Mouse (Mus musculus) heart, postnatal 36 days (tissue): Measurements from ENCODE around the gene Fars2. TPM values are rescaled to one million over a fixed set of nuclear protein-coding genes. Genes with fewer than 3 reads are reported as not detected.

Experiments used
- DNase-seq, 2 experiments: peaks; one replicate each; pipeline ENCODE4 v3.0.0; 2021 to 2022
- intact Hi-C: fragments of 180-260 bp; cut with DNase I; formaldehyde crosslinking; loops from one replicate; pipeline ENCODE4 v1.15.1; 2025
- total RNA-seq, 2 experiments: library from RNA; stranded (reverse); gene quantifications; 2 replicates each; pipeline ENCODE4 v1.2.3; 2021

Fars2 gene
- total RNA-seq, 2 experiments from 2014 or later = 79.2 to 87.6 TPM

DNA sequence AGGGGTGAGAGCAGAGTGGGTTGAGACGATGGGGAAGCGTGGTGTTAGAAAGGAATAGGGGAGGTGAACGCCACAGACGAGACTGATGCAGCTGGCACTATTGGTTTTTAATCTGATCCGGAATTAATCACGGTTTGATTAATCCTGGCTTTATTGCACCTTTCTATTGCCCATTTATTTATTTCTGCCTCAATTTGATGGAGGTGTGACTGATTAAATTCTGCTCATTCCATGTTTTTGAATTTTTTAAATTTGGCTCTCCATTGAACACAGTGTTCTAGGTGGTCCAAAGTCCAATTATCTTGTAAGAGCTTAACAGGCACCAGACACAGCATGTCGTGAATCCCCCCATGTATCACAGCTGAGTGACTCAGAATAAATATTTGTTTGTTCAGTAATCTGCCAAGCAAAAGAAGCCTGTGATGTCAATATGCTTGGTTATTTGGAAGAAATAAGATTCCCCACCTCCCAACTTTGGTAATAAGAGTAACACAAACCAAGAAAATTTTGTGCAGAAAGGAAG, 166.4 kb downstream of the Fars2 start:
- DNase-seq = no peak
- intact Hi-C loops = loop anchor here (2.0 to 10.0 kb wide), 4 partner anchors 266 to 1029 kb away; partner anchors contain the start of gene Nrn1

DNA sequence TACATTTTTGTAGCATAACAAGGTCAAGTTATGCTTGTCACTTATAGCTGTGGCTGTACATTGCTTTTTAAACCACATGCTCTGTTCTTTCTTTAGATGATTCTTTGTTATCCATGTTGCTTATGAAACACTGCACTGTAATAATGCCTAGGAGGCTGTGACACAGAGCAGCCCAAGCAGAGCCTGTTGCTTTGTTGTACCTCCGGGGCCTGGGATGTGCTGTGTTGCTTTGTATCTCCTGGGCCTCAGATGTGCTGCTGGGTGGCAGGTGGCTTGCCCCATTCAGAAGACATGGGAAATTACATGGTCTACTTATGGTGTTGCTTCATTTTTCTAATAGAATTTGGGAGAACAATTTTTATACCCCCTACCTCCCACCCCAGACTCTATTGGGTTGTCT, 166.9 kb downstream of the Fars2 start:
- no peak for DNase-seq
- intact Hi-C loops = loop anchor here (5.0 to 10.0 kb wide), 3 partner anchors 267 to 451 kb away; partner anchors contain the start of gene Nrn1

DNA sequence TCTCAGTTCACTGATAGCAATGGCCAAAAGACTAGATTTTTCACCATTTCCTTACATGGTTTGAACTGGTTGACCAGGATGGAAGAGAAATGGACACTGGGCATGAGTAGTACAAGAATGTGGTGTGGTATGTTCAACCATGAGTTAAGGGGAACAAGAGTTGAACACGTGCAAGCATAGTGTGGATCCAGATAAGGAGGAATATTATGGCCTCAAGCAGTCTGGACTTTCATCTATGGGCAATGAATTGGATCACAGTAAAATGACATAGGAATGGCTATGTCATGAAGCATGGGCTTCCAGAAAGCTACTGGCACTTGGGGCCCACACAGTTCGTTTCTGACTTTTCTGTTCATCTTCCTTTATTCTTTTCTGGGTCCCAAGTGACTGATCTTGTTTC, 168.0 kb downstream of the Fars2 start:
- no peak for DNase-seq
- intact Hi-C loops = loop anchor here (10.0 kb wide), 1 partner anchor 450 kb away; the partner anchor contains the start of gene Nrn1

DNA sequence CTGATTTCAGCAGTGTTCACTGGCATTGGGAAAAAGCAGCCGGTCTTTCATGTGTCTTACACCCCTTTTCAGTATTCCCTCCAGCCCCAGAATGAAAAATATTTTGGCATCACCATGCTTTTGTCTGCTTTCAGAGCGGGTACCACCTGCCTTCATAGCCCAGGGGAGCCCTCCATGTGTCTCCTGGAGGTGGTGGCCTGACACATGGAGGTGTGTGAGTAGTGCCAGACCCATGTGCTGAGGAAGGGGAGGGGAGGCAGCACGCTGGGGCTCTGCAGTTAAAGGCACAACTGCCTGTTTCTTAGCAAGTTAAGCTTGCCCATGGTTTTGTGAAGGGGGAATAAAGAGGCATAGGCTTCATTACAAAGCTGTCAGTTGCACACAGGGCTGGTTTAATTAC, 176.3 kb downstream of the Fars2 start:
- intact Hi-C loops = no loop called here
- DNase-seq = no peak

DNA sequence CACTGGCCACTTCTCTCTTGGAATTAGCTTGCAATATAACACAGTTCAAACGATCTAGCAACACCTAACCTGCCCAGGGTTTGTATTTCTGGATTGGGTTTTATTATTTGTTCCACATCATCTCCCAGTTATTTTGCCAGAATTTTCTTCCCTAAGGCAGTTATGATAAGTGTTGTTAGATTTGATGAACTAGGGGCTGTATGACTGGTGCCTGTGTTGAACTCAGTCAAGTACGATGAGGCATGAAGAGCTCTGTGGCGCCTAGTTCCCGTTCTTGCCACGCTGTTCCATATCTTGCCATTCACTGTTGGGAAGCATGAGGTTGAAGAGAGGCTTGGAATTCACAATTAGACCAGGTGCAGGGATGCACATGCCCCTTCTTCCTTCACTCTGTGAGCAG, 177.3 kb downstream of the Fars2 start:
- intact Hi-C loops = no loop called here
- no peak for DNase-seq

DNA sequence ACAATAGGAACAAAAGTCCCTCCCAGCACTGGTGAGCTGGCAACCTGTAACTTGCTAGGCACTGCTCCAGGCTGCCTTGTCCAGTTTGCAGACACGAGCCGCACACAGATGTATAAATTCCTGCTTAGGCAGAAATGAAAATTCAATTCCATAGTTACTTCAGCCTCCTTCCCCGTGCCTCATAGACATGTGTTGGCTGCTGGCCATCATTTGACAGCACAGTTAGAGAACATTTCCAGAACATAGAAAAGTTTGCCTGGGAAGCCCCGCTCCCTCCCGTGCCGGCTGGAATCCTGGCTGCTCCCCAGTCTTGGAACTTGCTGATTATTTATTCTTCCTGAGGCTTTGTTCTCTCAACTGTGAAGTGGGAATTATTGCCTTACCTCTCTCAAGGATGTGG, 178.6 kb downstream of the Fars2 start:
- intact Hi-C loops = no loop called here
- peak; percentile 52 to 57 for DNase-seq

DNA sequence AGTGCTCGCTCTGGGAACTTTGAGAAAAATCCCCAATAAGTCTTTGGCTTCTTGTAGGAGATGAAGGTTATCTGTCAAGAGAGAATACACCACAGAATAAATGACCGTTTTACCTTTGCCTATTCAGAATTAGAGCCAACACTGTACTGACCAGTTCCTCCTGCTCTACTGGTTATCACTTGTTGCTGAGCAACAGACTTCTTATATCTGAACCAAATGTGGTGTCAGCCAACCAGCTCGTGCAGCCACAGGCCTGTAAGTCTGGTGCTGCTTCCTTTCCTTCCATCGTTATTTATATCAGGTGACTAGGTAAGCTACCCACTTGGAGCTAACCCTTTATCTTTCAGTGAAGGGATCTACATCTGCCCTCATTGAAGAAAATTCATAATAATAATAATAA, 179.4 kb downstream of the Fars2 start:
- intact Hi-C loops = no loop called here
- no peak for DNase-seq

DNA sequence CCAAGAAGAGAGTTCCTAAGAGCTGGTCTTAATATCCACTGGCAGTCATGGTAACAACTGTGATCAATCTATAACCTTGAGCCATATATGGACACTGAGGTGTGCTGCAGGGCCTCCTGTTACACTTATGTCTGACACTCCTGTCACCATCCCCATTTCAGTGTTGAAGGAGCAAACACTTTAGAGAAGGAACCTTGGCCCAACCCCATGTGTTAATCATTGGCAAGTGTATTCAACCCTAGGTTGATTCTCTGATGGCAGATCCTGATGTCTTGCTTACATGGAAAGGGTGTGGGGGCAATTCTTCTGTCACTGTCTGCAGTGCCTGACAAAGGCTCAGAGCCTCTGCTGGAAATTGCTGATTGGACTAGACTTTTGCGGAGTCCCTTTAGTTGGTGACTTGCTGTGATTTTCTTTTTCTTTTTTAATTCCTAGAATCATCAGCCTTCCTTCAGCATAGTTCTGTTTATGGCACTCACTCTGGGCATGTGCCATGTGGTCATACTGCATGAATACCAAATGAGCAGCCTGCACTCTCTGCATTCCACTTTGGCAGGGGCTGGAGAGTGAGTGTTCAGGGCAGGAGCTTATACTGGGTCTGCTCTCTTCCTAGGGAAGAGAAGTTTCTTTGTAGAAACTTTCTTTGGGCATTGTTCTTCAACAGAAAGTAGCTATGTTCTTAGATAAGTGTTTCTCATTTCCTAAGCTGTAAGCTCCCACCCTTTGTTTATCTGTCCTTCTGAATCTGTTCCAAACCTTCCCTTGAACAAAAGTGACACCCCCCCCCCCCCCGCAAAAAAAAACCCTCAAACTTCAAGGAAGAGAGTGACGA, 181.0 kb downstream of the Fars2 start:
- no peak for DNase-seq
- intact Hi-C loops = no loop called here

DNA sequence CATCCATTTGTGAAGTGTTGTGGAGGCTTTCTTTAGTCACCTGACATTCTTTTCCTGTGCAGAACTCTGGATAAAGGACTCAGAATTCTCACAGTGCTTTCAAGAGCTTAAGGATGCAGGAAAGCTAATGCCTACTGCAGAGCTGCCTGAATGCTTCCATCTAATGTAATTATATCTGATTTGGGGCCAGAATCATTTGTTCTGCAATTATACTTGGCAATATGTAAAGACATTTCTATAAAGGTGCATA, 181.5 kb downstream of the Fars2 start:
- intact Hi-C loops = no loop called here

DNA sequence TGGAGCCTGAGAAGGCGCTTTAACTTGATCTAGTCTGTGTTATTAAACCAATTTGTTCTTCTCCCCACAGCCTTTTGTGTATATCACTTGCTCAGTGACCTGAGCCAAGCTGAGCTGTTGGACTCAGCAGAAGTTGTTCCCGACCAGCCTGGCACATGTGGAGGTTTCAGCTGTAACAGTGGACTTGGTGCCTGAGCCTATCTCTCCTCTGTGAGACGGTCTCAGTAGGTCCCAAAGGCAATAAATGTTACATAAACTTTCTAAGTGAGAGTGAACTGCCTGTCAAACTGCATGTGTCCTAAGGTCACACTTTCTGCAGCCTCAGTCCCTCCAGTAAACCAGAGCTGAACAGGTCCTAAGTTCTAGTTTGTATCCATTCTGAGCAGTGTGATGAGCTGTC, 185.6 kb downstream of the Fars2 start:
- no peak for DNase-seq
- intact Hi-C loops = no loop called here

More for the DNA sequence above, 181.5 kb downstream of the Fars2 start:
- DNase-seq = no peak

DNA sequence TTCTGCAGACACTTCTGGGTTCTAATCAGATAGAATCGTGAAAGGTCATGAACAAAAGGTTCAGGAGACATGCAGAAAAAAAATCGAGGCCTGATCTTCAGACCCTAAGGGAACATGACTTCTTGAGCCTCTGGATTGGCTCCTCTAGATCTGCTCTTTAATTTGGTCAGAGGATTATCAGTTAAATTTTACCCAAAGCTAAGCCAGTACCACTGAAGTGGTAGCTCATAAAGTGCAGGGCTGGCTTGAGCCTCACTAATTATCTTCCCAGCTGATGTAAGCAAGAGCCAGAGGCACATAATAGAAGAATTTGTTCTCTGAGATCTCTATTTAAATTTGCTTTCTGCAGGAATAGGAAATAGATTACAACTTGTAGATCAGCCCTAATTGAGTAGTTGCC, 188.1 kb downstream of the Fars2 start:
- intact Hi-C loops = no loop called here
- DNase-seq = no peak

DNA sequence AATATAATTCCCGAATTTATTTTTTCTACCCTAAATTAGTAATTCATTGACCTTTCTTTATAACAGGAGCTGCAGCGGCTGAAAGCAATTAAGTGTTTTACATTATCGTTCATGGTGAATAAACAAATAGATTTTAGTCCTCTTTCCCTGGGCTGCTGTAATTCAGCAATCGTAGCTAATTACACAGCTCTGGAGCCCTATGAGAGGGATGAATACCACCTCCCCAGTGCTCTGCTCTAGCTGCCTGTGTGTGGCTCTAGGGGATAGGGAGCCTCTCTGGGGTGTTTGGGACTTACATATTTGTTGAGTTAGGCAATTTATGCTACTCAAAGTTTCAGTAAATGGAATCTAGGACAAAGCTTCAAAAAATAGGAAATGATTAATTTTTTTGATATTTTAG, 190.2 kb downstream of the Fars2 start:
- no peak for DNase-seq
- intact Hi-C loops = no loop called here

DNA sequence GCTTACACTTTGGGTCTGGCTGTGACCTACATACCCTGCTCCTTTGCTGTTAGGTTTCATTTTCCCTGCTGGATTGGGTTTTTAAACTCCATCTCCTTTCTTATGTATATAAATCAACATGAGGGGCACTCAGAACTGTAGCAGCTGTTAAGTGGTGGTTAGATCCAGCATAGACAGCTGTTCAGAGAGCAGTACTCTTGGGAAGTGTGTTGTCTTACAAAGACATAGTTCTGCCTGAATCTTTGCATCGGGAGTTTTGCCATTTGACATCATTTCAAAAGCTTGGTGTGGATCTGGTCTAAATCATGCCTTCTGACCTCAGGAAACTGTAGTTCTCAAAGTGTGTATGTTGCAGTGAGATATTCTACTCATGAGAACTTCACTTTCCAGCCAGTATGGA, 191.9 kb downstream of the Fars2 start:
- intact Hi-C loops = no loop called here
- DNase-seq = no peak

DNA sequence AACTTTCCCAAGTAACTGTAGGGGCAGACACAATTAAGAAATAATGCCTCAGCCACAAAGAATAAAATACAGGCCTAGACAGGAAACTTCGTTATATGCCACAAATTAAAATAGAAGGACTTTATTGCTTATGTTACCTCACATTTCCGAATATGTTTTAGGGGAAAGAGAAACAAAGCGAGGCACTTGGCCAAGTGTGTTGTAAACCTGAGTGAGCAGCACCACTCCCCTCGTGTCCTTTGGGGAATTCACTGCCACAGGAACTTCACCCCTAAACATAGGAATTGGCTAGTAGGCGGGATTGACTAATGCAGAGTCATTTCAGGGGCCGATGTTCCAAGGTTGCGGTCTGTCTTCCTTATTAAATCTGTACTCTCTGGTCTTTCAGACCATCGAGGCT, 197.0 kb downstream of the Fars2 start:
- intact Hi-C loops = no loop called here
- no peak for DNase-seq

DNA sequence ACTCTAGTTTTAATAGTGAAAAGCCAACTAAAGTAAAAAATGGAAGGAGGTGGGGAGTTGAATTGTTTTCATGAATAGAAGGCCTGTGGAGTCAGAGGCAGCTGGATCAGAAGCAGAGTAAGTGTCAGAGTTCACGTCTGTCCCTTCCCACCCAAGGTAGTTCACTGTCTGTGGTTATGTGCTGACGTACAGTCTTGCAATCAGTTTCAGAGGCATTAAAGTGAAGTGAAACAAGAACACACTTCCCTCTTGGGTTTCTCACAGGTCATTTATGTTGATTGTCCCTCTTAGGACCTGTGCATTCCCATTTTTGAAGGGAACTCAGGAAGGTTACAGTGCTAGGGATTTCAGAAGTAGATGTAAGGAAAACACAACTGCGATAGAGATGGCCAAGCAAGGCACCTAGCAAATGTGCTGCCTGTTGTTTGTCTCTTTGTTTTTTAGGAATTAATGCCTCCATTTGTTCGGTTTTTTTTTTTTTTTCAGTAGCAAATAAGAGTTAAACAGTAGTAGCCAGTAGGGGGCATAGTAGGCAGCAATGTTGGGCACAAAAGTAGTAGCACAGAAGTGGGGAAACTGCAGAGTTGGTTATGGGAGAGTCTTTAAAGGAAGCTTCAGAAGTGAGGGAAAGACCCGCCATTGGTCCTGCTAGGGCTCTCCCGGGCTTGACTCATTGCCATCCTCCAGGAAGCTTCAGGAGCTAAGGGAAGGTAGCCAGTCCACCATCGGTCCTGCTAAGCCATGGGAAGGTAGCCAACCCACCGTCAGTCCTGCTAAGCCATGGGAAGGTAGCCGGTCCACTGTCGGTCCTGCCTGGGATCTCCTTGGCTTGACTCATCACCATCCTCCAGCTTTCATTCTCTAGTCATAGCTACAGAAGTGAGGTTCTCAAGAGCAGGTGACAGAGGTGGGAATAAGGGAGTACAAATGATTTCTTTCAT, 197.9 kb downstream of the Fars2 start:
- intact Hi-C loops = no loop called here
- no peak for DNase-seq

DNA sequence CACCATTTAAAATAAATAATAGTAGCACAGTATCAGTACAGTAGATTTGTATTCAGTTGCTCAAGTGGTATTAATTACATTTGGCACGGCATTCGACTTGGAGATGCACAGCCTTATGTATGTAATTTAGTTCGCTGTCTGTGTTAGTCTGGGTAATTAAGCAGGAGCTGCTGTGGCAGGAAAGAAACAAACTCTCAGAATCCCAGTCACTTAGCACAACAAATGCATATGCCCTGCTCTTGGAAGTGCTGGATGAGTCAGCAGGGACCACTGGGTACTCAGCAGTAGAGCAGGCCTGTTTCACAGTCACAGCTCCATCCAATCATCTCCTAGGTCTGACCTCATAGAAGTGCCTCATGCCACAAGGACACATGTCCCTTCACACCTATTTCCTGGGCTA, 200.6 kb downstream of the Fars2 start:
- DNase-seq = no peak
- intact Hi-C loops = no loop called here

DNA sequence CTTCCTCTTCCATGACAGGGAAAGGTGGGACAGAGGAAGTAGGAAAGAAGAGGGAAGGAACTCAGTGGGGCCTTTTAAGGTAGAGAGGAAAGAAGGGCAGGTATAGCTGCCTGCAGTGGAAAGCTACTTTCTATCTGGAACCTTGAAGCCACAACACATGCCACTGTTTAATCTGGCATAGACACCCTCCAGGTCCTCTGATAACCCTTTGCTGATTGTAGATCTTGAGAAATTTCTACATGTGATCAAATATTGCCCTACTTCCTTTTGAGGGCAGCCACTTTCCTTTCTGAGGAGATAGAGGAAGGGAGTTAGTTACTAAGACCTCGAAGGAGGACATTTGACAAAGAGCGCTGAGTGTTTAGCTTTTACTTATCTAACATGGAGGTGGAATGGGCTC, 207.4 kb downstream of the Fars2 start:
- intact Hi-C loops = no loop called here
- no peak for DNase-seq

DNA sequence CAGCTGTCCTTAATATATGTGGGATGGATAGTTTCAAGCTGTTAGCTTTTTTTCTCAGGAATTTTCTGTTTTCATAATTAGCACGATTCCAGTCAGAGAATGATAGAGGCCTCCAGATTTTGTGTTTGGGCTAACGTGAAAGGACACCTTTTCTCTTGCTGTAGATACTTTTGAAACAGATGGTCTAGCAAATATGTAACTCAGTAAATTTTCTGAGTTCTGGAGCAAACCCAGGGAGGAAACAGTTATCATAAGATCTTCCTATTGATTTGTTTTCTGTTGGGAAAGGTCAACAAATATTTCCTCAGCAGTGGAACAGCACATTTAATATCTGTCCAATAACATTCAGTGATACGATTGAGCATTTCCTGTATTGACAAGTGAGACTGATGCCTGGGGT, 209.3 kb downstream of the Fars2 start:
- intact Hi-C loops = no loop called here
- DNase-seq = no peak

DNA sequence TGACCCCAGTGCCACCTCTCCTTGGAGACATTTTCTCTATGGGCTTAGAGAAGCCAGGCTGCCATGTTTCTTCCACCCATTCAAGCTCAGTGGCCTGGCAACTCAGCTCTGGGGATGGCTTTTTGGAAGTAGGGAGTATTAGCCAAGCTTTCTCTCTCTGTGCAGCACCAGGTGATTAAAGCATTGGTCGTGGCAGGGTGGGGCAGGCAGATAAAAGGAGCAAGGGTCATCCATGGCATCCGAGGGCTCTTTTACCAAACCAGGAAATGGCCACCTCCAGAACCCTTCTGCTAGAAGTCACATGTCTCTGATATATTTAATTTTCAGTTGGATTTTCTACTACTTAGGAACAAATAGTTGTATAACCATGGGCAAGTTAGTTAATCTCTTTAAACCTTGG, 212.7 kb downstream of the Fars2 start:
- intact Hi-C loops = no loop called here
- no peak for DNase-seq

DNA sequence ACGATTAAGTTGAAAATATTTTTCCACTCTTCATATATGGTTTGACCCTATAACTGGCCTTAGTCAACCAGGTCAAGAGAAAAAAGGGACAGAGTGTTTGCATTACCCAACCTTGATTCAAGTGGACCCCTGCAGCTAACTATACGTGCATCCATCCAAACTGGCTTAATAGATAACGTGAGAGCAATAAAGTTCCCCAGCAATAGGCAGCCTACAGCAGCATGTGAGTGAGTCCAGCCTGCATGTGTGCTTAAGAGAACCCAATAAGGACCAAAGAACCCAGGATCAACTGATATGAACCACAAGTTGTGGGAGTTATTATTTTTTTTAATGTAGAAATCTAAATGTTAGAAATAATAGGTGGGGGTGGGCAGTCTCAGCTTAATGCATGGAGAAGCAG, 213.3 kb downstream of the Fars2 start:
- intact Hi-C loops = no loop called here
- no peak for DNase-seq

DNA sequence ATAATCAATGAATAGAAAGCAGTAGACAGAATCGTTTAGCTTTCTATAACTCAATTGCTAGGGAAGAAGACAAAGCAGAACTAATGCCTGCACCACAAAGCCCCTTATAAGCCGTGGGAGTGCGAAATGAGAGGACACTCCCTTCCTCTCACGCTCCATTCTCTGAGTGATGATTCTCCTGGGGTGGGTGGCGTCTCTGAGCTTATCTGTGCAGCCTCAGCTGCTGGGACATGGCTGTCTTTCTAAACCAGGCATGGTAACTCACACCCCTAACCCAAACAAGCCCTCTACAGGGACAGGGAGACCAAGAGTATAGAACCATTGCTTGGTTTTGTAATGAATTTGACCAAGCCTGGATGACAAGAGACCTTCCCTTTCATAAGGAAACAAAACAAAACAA, 217.5 kb downstream of the Fars2 start:
- intact Hi-C loops = no loop called here
- no peak for DNase-seq

DNA sequence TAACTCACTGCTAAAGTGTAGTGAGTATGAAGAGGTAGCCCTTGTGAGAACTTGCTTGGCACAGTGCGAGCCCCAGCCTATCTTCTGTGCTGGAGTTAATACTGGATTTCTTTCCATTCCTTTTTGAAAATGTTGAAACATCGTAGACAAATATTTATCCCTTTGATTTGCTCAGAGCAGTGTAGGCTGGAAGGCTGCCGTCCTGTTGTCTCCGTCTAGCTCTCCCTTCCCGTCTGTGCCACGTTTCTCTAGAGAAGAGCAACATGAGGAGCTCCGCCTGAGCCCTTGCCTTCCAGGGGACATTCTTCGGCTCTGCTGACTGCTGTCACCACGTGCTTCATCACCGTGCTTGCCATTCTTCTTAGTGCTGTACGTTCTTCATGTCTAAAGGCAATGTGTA, 234.3 kb downstream of the Fars2 start:
- intact Hi-C loops = no loop called here
- DNase-seq = no peak
